Mouse (Mus musculus) cerebellum, adult 11-12 months (tissue): Measurements from ENCODE around the gene Ndufb4.
A peak's percentile ranks its signal among the peaks of the same experiment; 100 is the strongest.

Source experiments
- DNase-seq: peaks from one replicate; pipeline ENCODE4 v3.0.0; 2022

The Ndufb4 gene

GRCm38 (mm10) chr16:37629011-37629410 lies 25.2 kb downstream of the Ndufb4 start:
- no peak for DNase-seq

- no peak for DNase-seq
These were observed 25.9 kb downstream of the Ndufb4 start for GRCm38 (mm10) chr16:37628336-37628735.

GRCm38 (mm10) chr16:37626388-37626949 lies 27.8 kb downstream of the Ndufb4 start:
- DNase-seq: no peak

GRCm38 (mm10) chr16:37622919-37623318 lies 31.3 kb downstream of the Ndufb4 start:
- DNase-seq: peak; percentile 83

GRCm38 (mm10) chr16:37622403-37622802 lies 31.9 kb downstream of the Ndufb4 start:
- DNase-seq: no peak

GRCm38 (mm10) chr16:37617695-37618094 lies 36.6 kb downstream of the Ndufb4 start:
- peak; percentile 80 for DNase-seq

GRCm38 (mm10) chr16:37616104-37616503 lies 38.1 kb downstream of the Ndufb4 start:
- no peak for DNase-seq

GRCm38 (mm10) chr16:37615429-37615828 lies 38.8 kb downstream of the Ndufb4 start:
- DNase-seq: no peak

- DNase-seq: no peak
These were observed 39.7 kb downstream of the Ndufb4 start for GRCm38 (mm10) chr16:37614540-37614939.

- DNase-seq: peak; percentile 74
These were observed 42.2 kb downstream of the Ndufb4 start for GRCm38 (mm10) chr16:37612013-37612412.

- DNase-seq: peak; percentile 66
These were observed 43.2 kb downstream of the Ndufb4 start for GRCm38 (mm10) chr16:37611072-37611471.

- DNase-seq: no peak
These were observed 43.9 kb downstream of the Ndufb4 start for GRCm38 (mm10) chr16:37610333-37610732.

- no peak for DNase-seq
These were observed 50.0 kb downstream of the Ndufb4 start for GRCm38 (mm10) chr16:37604243-37604642.

- DNase-seq: no peak
These were observed 50.8 kb downstream of the Ndufb4 start for GRCm38 (mm10) chr16:37603431-37603830.

- DNase-seq: no peak
These were observed 54.9 kb downstream of the Ndufb4 start for GRCm38 (mm10) chr16:37599326-37599725.

- no peak for DNase-seq
These were observed 55.8 kb downstream of the Ndufb4 start for GRCm38 (mm10) chr16:37598463-37598862.

GRCm38 (mm10) chr16:37597412-37597811 lies 56.8 kb downstream of the Ndufb4 start:
- DNase-seq: no peak
